Mouse (Mus musculus): Measurements from ENCODE around the gene Ppm1e. TPM values are rescaled to one million over a fixed set of nuclear protein-coding genes. Genes with fewer than 3 reads are reported as not detected.
A peak's percentile ranks its signal among the peaks of the same experiment; 100 is the strongest.

Gene Ppm1e
- polyA plus RNA-seq, 1 experiment from 2014 or later: 4.9 TPM

GRCm38 (mm10) chr11:87367061-87367460, 8.2 kb upstream of the Ppm1e start:
- Histone ChIP-seq H3K9me3 (replicated peaks; ENCODE audit: control insufficient read depth, low read length) (peaks cover 5% of the 10 kb centered on the region; the same call in 1 of the 2 replicates), H3K4me2 (ENCODE audit: low read depth, low read length) (no peak overlapping the region), H3K27ac (ENCODE audit: low read length) (no peak overlapping the region), H3K27me3 (ENCODE audit: control insufficient read depth, insufficient read depth, low read length) (no peaks in the 10 kb centered on the region), H3K36me3 (ENCODE audit: control insufficient read depth, insufficient read depth) (no peaks in the 10 kb centered on the region), H3K4me3 (ENCODE audit: low read length) (no peak overlapping the region), H3K4me1 (ENCODE audit: control insufficient read depth, insufficient read depth, low read length) (no peaks in the 10 kb centered on the region), H3K9ac (ENCODE audit: low read length) (no peak overlapping the region)
- ATAC-seq (replicated peaks; ENCODE audit: extremely low read depth, insufficient read depth, low FRiP score): no peak
- WGBS: 82% methylated on average over 7 of the region's 7 CpGs

- no peak overlapping the region for H3K27ac ChIP-seq (ENCODE audit: low read length)
- H3K4me1 ChIP-seq (ENCODE audit: control insufficient read depth, insufficient read depth, low read length): no peaks in the 10 kb centered on the region
- WGBS: 83% methylated on average over 5 of the region's 5 CpGs
- H3K27me3 ChIP-seq (ENCODE audit: control insufficient read depth, insufficient read depth, low read length): peaks cover under 1% of the 10 kb centered on the region; the same call in 1 of the 2 replicates
- H3K9me3 ChIP-seq (replicated peaks; ENCODE audit: control insufficient read depth, low read length): peaks cover 5% of the 10 kb centered on the region; the same call in 1 of the 2 replicates
- H3K9ac ChIP-seq (ENCODE audit: low read length): no peak overlapping the region
- no peak overlapping the region for H3K4me2 ChIP-seq (ENCODE audit: low read depth, low read length)
- H3K36me3 ChIP-seq (ENCODE audit: control insufficient read depth, insufficient read depth): no peaks in the 10 kb centered on the region
- ATAC-seq (replicated peaks; ENCODE audit: extremely low read depth, insufficient read depth, low FRiP score): no peak
- H3K4me3 ChIP-seq (ENCODE audit: low read length): no peak overlapping the region
Measured at GRCm38 (mm10) chr11:87365120-87365519, 6.3 kb upstream of the Ppm1e start.

GRCm38 (mm10) chr11:87359262-87359612, 414 bp upstream of the Ppm1e start:
- H3K9ac ChIP-seq (ENCODE audit: low read length): peak overlapping the region; percentile 71
- peaks cover 6% of the 10 kb centered on the region; the same call in 1 of the 2 replicates for H3K27me3 ChIP-seq (ENCODE audit: control insufficient read depth, insufficient read depth, low read length)
- H3K36me3 ChIP-seq (ENCODE audit: control insufficient read depth, insufficient read depth): no peaks in the 10 kb centered on the region
- peaks cover 7% of the 10 kb centered on the region; the same call in 1 of the 2 replicates for H3K4me1 ChIP-seq (ENCODE audit: control insufficient read depth, insufficient read depth, low read length)
- H3K4me3 ChIP-seq (ENCODE audit: low read length): peak overlapping the region; percentile 86
- WGBS: 14% methylated on average over 10 of the region's 10 CpGs
- H3K4me2 ChIP-seq (ENCODE audit: low read depth, low read length): peak overlapping the region; percentile 78
- H3K9me3 ChIP-seq (replicated peaks; ENCODE audit: control insufficient read depth, low read length): peaks cover 5% of the 10 kb centered on the region; the same call in 1 of the 2 replicates
- peak overlapping the region; percentile 27; the same call in 1 of the 2 replicates for H3K27ac ChIP-seq (ENCODE audit: low read length)
- no peak for ATAC-seq (replicated peaks; ENCODE audit: extremely low read depth, insufficient read depth, low FRiP score)

GRCm38 (mm10) chr11:87357317-87358300, 1.2 kb downstream of the Ppm1e start:
- Histone ChIP-seq H3K27ac (ENCODE audit: low read length) (peak overlapping the region; percentile 68), H3K4me1 (ENCODE audit: control insufficient read depth, insufficient read depth, low read length) (peaks cover 7% of the 10 kb centered on the region; the same call in 1 of the 2 replicates), H3K4me3 (ENCODE audit: low read length) (peak overlapping the region; percentile 86), H3K36me3 (ENCODE audit: control insufficient read depth, insufficient read depth) (no peaks in the 10 kb centered on the region), H3K4me2 (ENCODE audit: low read depth, low read length) (peak overlapping the region; percentile 78), H3K9me3 (replicated peaks; ENCODE audit: control insufficient read depth, low read length) (no peaks in the 10 kb centered on the region), H3K27me3 (ENCODE audit: control insufficient read depth, insufficient read depth, low read length) (peaks cover 6% of the 10 kb centered on the region; the same call in 1 of the 2 replicates), H3K9ac (ENCODE audit: low read length) (peak overlapping the region; percentile 84)
- 7% methylated on average over 31 of the region's 31 CpGs for WGBS
- peak; percentile 28 for ATAC-seq (replicated peaks; ENCODE audit: extremely low read depth, insufficient read depth, low FRiP score)

- H3K9ac ChIP-seq (ENCODE audit: low read length): no peak overlapping the region
- no peak overlapping the region for H3K4me2 ChIP-seq (ENCODE audit: low read depth, low read length)
- 0 out of 2 replicates have a peak, but pooled peaks cover 4% of the 10 kb centered on the region for H3K27me3 ChIP-seq (ENCODE audit: control insufficient read depth, insufficient read depth, low read length)
- H3K36me3 ChIP-seq (ENCODE audit: control insufficient read depth, insufficient read depth): no peaks in the 10 kb centered on the region
- no peak for ATAC-seq (replicated peaks; ENCODE audit: extremely low read depth, insufficient read depth, low FRiP score)
- peaks cover 7% of the 10 kb centered on the region; the same call in 1 of the 2 replicates for H3K4me1 ChIP-seq (ENCODE audit: control insufficient read depth, insufficient read depth, low read length)
- H3K9me3 ChIP-seq (replicated peaks; ENCODE audit: control insufficient read depth, low read length): no peaks in the 10 kb centered on the region
- no peak overlapping the region for H3K4me3 ChIP-seq (ENCODE audit: low read length)
- WGBS: 88% methylated on average over 1 of the region's 1 CpGs
- H3K27ac ChIP-seq (ENCODE audit: low read length): no peak overlapping the region
Measured at GRCm38 (mm10) chr11:87354861-87355260, 4.0 kb downstream of the Ppm1e start.

GRCm38 (mm10) chr11:87353646-87354170, 5.1 kb downstream of the Ppm1e start:
- Histone ChIP-seq H3K4me3 (ENCODE audit: low read length) (no peak overlapping the region), H3K4me1 (ENCODE audit: control insufficient read depth, insufficient read depth, low read length) (peaks cover 2% of the 10 kb centered on the region; the same call in 1 of the 2 replicates), H3K27ac (ENCODE audit: low read length) (no peak overlapping the region), H3K9ac (ENCODE audit: low read length) (no peak overlapping the region), H3K9me3 (replicated peaks; ENCODE audit: control insufficient read depth, low read length) (no peaks in the 10 kb centered on the region), H3K36me3 (ENCODE audit: control insufficient read depth, insufficient read depth) (no peaks in the 10 kb centered on the region), H3K27me3 (ENCODE audit: control insufficient read depth, insufficient read depth, low read length) (no peaks in the 10 kb centered on the region), H3K4me2 (ENCODE audit: low read depth, low read length) (no peak overlapping the region)
- no peak for ATAC-seq (replicated peaks; ENCODE audit: extremely low read depth, insufficient read depth, low FRiP score)
- 84% methylated on average over 7 of the region's 7 CpGs for WGBS

GRCm38 (mm10) chr11:87326381-87326780, 32.4 kb downstream of the Ppm1e start:
- H3K4me2 ChIP-seq (ENCODE audit: low read depth, low read length): no peak overlapping the region
- no peaks in the 10 kb centered on the region for H3K36me3 ChIP-seq (ENCODE audit: control insufficient read depth, insufficient read depth)
- no peak overlapping the region for H3K4me3 ChIP-seq (ENCODE audit: low read length)
- 87% methylated on average over 3 of the region's 3 CpGs for WGBS
- no peak overlapping the region for H3K27ac ChIP-seq (ENCODE audit: low read length)
- H3K4me1 ChIP-seq (ENCODE audit: control insufficient read depth, insufficient read depth, low read length): no peaks in the 10 kb centered on the region
- H3K9me3 ChIP-seq (replicated peaks; ENCODE audit: control insufficient read depth, low read length): no peaks in the 10 kb centered on the region
- H3K27me3 ChIP-seq (ENCODE audit: control insufficient read depth, insufficient read depth, low read length): no peaks in the 10 kb centered on the region
- H3K9ac ChIP-seq (ENCODE audit: low read length): no peak overlapping the region
- ATAC-seq (replicated peaks; ENCODE audit: extremely low read depth, insufficient read depth, low FRiP score): no peak

GRCm38 (mm10) chr11:87322558-87322957, 36.3 kb downstream of the Ppm1e start:
- WGBS: 67% methylated on average over 8 of the region's 8 CpGs
- Histone ChIP-seq H3K9me3 (replicated peaks; ENCODE audit: control insufficient read depth, low read length) (no peaks in the 10 kb centered on the region), H3K36me3 (ENCODE audit: control insufficient read depth, insufficient read depth) (no peaks in the 10 kb centered on the region), H3K4me3 (ENCODE audit: low read length) (no peak overlapping the region), H3K4me2 (ENCODE audit: low read depth, low read length) (no peak overlapping the region), H3K9ac (ENCODE audit: low read length) (no peak overlapping the region), H3K27me3 (ENCODE audit: control insufficient read depth, insufficient read depth, low read length) (no peaks in the 10 kb centered on the region), H3K4me1 (ENCODE audit: control insufficient read depth, insufficient read depth, low read length) (peaks cover 8% of the 10 kb centered on the region), H3K27ac (ENCODE audit: low read length) (no peak overlapping the region)
- ATAC-seq (replicated peaks; ENCODE audit: extremely low read depth, insufficient read depth, low FRiP score): no peak

GRCm38 (mm10) chr11:87320007-87320406, 38.8 kb downstream of the Ppm1e start:
- no peak for ATAC-seq (replicated peaks; ENCODE audit: extremely low read depth, insufficient read depth, low FRiP score)
- Histone ChIP-seq H3K9me3 (replicated peaks; ENCODE audit: control insufficient read depth, low read length) (no peaks in the 10 kb centered on the region), H3K4me3 (ENCODE audit: low read length) (no peak overlapping the region), H3K9ac (ENCODE audit: low read length) (no peak overlapping the region), H3K4me1 (ENCODE audit: control insufficient read depth, insufficient read depth, low read length) (peaks cover 10% of the 10 kb centered on the region), H3K36me3 (ENCODE audit: control insufficient read depth, insufficient read depth) (no peaks in the 10 kb centered on the region), H3K27ac (ENCODE audit: low read length) (no peak overlapping the region), H3K27me3 (ENCODE audit: control insufficient read depth, insufficient read depth, low read length) (no peaks in the 10 kb centered on the region), H3K4me2 (ENCODE audit: low read depth, low read length) (no peak overlapping the region)
- 61% methylated on average over 5 of the region's 5 CpGs for WGBS
